Mouse (Mus musculus) olfactory bulb, adult 2 months (tissue): ENCODE results near the gene Ccnq.

Experiments
- CTCF ChIP-seq: fragments of 200-500 bp; IDR thresholded peaks from 2 replicates; pipeline ENCODE4 v1.5.1; 2012; ENCODE audit warnings: low read depth, mild to moderate bottlenecking, low read length, moderate library complexity; ENCODE audit not compliant: insufficient read depth
- POLR2A ChIP-seq: fragments of 200-500 bp; IDR thresholded peaks from 2 replicates; pipeline ENCODE4 v1.6.1; 2012; ENCODE audit warnings: mild to moderate bottlenecking, low read depth, low read length, moderate library complexity; ENCODE audit not compliant: insufficient read depth

DNA sequence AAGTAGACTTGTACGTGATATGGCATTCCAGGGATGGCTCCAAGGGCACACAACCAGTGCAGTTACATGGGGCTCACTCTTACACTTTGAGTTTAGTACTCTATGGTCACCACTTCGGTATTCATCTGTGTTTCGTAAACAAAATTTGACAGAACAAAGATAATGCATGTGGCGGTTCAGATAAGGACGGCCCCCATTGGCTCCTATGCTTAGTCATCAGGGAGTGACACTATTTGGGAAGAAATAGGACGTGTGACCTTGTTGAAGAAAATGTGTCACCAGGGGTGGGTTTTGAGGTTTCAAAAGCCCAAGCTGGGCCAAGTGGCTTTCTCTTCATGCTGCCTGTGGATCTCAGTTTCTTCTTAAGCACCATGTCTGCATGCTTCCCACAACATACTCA is 18.9 kb downstream of the Ccnq start:
- TF ChIP-seq CTCF (no peak), POLR2A (no peak)
